Mouse (Mus musculus): ENCODE data around the gene Larp1b. TPM values are rescaled to one million over a fixed set of nuclear protein-coding genes. Genes with fewer than 3 reads are reported as not detected.

Larp1b gene
- total and polyA plus RNA-seq, 2 experiments from 2014 or later: 4.3 to 13.4 TPM

DNA sequence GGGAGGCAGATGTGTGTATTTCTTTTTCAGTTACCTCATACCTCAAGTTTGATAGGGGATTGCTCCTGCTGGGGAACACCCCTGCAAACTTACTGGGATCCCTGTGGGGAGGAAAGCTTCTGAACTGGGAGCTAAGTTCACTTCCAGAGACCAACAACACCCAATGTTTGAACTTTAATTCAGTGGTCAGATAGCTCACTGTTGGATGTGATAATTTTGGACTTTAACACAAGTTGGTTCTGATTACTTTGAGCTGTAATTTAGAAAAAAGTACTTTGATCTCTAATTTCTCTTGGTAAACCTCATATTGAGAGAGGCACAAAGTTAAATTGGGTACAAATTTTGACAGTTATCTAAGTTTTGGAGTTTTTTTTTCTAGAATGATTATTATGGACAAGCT lies 137.4 kb downstream of the Larp1b start:
- Histone ChIP-seq H3K4me1 (ENCODE audit: insufficient read depth, low read length) (no peaks in the 10 kb centered on the region), H3K27me3 (ENCODE audit: insufficient read depth, low read length) (no peaks in the 10 kb centered on the region), H3K9ac (replicated peaks; ENCODE audit: low read length) (no peak overlapping the region), H3K4me2 (ENCODE audit: low read depth, low read length) (no peak overlapping the region), H3K4me3 (ENCODE audit: low read length) (no peak overlapping the region), H3K27ac (no peak overlapping the region), H3K36me3 (ENCODE audit: insufficient read depth, low read length) (no peaks in the 10 kb centered on the region), H3K9me3 (ENCODE audit: low read length) (no peaks in the 10 kb centered on the region)
- TF ChIP-seq CTCF (IDR thresholded peaks at IDR 0.05; ENCODE audit: low read depth): no peak
- no peak for DNase-seq (ENCODE audit: low spot score)
- ATAC-seq: no peak

Other genes with a start within 250 kb of the Larp1b start
- 0.05 TPM in 1 of 2 replicates, not detected in the other for gene Slc25a31, start 241.0 kb upstream of the Larp1b start, total RNA-seq (2014; rRNA removed)
- 0.28 and 0.43 TPM in 2 replicates for gene Slc25a31, start 241.0 kb upstream of the Larp1b start, polyA plus RNA-seq (2015; fragmentation: Nextera tagmentation; extraction: Ambion mirVana)
- gene Hspa4l, start 205.3 kb upstream of the Larp1b start, total RNA-seq (2014; rRNA removed): 28.5 and 54.8 TPM in 2 replicates
- 56.6 TPM in 2 replicates for gene Hspa4l, start 205.3 kb upstream of the Larp1b start, polyA plus RNA-seq (2015; fragmentation: Nextera tagmentation; extraction: Ambion mirVana)
- gene Plk4, start 149.8 kb upstream of the Larp1b start, total RNA-seq (2014; rRNA removed): 9.3 and 14.0 TPM in 2 replicates
- gene Plk4, start 149.8 kb upstream of the Larp1b start, polyA plus RNA-seq (2015; fragmentation: Nextera tagmentation; extraction: Ambion mirVana): 13.8 and 14.1 TPM in 2 replicates
- gene Mfsd8, start 102.9 kb upstream of the Larp1b start, total RNA-seq (2014; rRNA removed): 6.6 and 11.3 TPM in 2 replicates
- gene Mfsd8, start 102.9 kb upstream of the Larp1b start, polyA plus RNA-seq (2015; fragmentation: Nextera tagmentation; extraction: Ambion mirVana): 7.3 and 7.8 TPM in 2 replicates
- 5.0 and 7.2 TPM in 2 replicates for gene Abhd18, start 102.9 kb upstream of the Larp1b start, total RNA-seq (2014; rRNA removed)
- gene Abhd18, start 102.9 kb upstream of the Larp1b start, polyA plus RNA-seq (2015; fragmentation: Nextera tagmentation; extraction: Ambion mirVana): 8.6 and 13.1 TPM in 2 replicates
- 0.42 TPM in 1 of 2 replicates, not detected in the other for gene 1700034I23Rik, start 47.3 kb upstream of the Larp1b start, total RNA-seq (2014; rRNA removed)
- 0.14 and 0.19 TPM in 2 replicates for gene 1700034I23Rik, start 47.3 kb upstream of the Larp1b start, polyA plus RNA-seq (2015; fragmentation: Nextera tagmentation; extraction: Ambion mirVana)
- 25.3 and 27.1 TPM in 2 replicates for gene Pgrmc2, start 133.2 kb downstream of the Larp1b start, total RNA-seq (2014; rRNA removed)
- 27.2 and 28.7 TPM in 2 replicates for gene Pgrmc2, start 133.2 kb downstream of the Larp1b start, polyA plus RNA-seq (2015; fragmentation: Nextera tagmentation; extraction: Ambion mirVana)

Data from hindbrain, postnatal 0 days (tissue).